Mouse (Mus musculus): ENCODE measurements at regions not wholly inside any gene's neighbourhood (a gene's known extent, or its start where the extent isn't known, plus 50 kb on each side); places are given as distances from the start of the nearest gene placed in this dataset.

DNA sequence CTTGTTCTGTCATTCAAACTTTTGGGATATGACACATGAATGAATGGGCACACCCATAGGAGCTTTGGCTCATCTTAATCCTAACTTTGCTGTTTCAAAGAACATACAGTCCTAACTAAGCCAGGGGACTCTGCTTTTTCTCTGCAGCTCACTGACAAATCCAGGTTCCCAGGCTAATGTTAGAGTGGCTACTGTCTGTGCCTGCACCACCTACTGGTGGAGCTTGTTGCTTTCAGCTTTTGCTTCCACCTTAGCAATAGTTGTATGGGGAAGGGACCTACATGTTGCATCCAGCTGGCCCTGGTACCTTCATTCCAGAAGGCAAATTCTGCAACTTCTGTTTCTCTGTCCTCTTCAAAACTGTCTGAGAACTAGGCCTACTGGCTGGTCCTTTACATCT is 566.8 kb upstream of the Castor2 start:
- DNase-seq (ENCODE audit: low read depth), result no peak

- no peak for DNase-seq (ENCODE audit: low read depth)
Measured at GRCm38 (mm10) chr5:133505661-133506060, 593.9 kb upstream of the Castor2 start.

GRCm38 (mm10) chr5:133487806-133488290 is 611.7 kb upstream of the Castor2 start:
- no peak for DNase-seq (ENCODE audit: low read depth)

DNA sequence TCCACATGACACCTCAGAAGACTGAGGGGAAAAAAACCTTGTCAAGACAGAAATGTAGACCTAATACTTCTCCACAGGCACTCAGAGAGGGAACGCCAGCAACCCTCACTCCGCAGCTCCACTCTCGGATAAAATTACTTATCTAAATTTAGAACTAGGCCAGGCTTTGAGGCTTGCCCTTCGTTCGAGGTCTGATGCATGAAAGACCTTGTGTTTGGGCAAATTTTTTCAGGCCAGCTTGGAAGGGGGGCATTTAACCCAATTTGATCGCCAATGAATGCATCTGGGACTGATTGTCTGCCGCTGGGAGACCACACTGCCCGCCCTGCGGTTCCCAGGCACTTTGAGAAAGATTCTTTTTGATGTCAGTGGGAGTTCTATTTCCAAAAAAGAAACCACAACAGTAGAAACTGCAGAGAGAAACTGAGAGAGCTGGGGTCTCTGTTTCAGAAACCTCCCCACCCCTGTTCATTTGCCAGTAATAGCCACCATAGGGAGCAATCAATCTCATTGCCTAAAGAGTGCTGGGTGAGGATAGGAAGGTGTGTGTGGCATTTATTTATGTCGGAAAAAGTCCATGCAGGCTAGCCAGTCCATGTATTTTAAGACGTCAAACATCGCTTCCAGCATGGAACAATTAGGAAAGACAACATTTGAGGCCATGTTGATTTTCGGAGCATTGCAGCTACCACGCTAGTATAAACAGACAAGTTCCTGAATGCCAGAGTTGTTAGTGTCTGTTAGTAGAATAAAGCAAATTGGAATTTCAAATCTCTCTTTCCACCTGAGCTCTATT is 617.0 kb upstream of the Castor2 start:
- DNase-seq (ENCODE audit: low read depth), result no peak

DNA sequence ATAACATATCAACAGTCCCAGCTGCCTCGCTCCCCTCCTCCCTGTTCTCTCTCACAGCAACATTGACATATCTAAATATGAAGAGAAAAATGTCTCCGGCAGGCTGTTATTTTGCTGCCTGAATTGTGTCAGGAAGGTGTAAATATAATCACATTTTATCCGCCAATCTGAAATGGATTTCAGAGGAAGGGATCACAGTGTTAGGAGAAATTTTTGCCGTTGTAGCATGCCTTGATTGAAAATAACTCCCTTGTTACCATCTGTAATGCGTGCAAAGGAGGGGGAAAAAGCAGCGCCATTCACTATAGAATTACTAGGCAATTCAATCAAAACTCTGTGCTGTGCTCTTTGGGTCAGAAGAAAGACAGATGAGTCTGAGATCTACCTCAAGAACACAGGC is 620.3 kb upstream of the Castor2 start:
- DNase-seq (ENCODE audit: low read depth), result no peak

DNA sequence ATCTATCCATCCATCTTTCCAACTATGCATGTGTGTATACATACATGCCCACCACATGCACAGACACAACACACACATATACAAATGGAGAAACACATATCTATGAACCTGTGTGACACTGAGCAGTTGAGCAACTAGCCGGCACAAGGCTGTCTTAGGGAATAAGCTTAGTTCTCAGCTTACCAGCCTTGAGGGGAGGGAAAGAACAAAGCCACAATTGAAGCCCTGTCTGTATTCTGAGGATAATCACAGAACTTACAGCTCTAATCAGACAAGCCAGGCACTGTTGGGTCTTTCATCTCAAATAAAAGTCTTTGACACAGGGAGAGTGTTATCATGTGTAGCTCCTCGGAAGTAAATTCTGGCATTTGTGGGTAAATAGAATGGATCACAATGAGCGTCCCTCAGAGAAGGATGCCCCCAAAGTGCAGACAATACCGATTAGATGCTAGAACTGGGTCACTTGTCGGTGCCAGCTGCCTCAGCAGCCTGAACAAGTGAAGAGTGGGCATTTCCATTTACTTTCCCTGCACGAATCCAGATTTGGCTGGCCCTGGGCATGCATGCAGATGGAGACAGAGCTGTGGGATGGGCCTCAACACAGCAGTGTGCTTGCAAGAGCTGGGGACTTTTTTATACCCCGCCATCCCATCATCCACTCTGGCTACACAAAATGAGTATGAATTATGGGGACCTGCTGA is 646.0 kb upstream of the Castor2 start:
- no peak for DNase-seq (ENCODE audit: low read depth)

DNA sequence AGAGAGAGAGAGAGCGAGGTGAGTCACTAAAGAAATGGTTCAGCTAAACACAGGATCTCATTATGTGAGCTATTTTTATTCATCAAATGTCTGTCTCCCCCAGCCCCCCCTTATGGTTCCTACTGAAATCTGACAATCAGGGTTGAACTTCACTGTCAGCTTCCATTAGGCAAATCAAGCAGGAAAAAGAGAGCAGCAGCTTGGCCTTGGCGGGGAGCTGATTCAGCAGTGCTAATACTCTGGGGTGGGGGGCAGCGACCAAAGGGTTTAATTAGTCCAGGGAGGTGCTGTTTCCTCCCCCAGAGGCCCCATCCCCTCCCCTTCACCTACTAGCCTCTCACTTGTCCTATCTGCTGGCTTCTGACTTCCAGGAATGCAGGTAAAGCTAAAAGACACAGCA is 649.6 kb upstream of the Castor2 start:
- DNase-seq (ENCODE audit: low read depth), result no peak

- no peak for DNase-seq (ENCODE audit: low read depth)
Measured at GRCm38 (mm10) chr5:133400826-133401225, 698.7 kb upstream of the Castor2 start.

- no peak for DNase-seq (ENCODE audit: low read depth)
Measured at GRCm38 (mm10) chr5:133389896-133390295, 709.6 kb upstream of the Castor2 start.

GRCm38 (mm10) chr5:133389023-133389840 is 710.3 kb upstream of the Castor2 start:
- DNase-seq (ENCODE audit: low read depth), result no peak

DNA sequence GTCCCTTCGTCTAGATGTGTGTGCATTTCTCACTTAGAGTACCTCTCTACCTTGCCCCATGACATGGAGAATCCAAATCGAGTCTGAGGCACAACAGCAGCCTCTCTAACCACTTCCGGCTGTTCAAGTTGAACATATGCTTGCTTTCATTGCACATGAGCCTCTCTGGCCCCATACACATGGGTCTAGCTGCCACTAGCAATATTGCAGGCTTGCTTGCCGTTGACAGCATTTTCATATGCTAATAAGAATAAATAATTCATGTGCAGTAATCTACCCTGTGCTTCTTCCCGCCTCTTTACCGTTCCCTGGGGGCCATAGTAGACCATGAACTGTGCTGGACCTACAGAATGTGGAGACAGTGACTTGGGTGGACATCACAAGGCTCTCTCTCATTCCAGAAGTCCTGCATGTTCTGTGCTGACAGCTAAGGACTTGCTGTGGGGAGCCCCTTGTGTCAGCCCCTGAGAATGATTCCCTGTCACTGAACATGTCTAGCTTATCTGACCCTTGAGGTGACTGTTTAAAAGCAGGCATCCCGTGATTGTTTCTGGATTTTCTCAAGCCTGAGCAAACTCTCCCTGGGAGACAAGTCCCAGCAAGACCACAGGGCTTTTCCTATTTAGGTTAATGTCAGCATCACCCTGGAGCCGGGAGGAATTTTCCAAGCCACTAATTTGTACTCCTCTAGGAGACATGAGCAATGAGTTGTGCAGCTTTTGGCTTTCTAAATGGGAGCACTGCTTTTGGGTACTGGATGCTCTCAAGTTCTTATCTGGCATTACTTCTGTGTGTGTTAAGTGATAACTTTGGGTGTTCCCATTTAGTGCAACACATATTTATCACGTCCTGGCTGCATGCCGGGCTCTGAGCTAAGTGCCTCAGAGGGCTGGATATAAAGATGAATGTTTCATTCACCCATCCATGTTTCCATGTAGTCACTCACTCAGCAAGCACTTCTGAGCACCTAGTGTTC is 713.8 kb upstream of the Castor2 start:
- DNase-seq (ENCODE audit: low read depth), result no peak

- no peak for DNase-seq (ENCODE audit: low read depth)
Measured at GRCm38 (mm10) chr5:133365771-133366170, 733.7 kb upstream of the Castor2 start.

GRCm38 (mm10) chr5:133347516-133347915 is 752.0 kb upstream of the Castor2 start:
- no peak for DNase-seq (ENCODE audit: low read depth)

DNA sequence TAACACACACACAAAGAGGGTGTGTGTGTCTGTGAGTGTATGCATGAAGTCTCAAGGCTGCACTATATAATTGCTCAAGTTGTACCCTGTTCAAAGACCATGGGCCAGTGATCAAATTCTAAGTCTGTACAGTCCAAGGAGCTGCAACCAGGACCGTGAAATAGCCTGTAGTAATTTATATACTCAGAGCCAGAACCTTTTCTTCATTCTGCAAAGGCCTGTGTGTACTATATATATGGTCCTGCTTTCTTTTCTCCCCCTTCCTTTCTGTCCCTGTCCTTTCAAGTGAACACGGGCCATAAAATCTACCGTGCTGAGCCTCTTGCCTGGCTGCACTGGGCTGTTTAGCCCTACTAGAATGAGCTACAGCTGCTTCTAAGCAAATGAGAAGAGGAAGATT is 757.5 kb upstream of the Castor2 start:
- no peak for DNase-seq (ENCODE audit: low read depth)

DNA sequence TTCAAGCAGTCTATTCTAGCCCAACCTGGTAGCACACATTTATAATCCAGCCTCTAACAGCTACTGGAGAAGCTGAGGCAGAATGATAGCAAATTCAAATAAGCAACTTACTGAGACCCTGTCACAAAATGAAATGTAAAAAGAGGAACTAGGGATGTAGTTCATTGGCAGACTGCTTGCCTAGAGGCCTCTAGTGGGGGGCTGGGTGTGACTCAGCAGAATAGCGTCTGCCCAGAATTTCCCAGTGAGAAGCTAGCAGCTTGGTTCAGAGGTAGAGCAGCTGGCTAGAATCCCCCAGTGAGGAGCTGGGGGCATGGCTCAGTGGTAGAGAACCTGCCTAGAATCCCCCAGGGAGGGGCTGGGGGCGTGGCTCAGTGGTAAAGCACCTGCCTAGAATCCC is 777.5 kb upstream of the Auts2 start:
- no peak for DNase-seq (ENCODE audit: low read depth)

DNA sequence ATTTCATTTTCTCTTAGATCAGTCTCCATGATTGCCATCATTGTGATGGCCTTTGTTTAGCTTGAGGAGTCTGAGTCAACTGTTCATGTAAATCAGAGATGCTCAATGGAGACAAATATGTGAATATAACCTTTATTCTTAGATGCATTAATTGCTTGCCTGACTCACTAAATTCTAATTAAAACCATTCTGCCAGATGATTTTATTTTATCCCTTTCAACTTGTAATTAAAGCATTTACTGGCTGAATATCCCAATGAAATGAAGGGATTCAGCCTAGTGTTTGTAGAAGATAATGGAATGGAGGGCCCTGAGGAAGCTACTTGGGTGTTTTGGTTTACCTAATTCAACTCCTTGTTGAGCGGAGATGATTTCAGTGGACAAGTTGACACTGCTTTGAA is 777.1 kb upstream of the Auts2 start:
- DNase-seq (ENCODE audit: low read depth), result no peak

GRCm38 (mm10) chr5:133314031-133314430 is 770.9 kb upstream of the Auts2 start:
- DNase-seq (ENCODE audit: low read depth), result no peak

- no peak for DNase-seq (ENCODE audit: low read depth)
Measured at GRCm38 (mm10) chr5:133310979-133311890, 768.1 kb upstream of the Auts2 start.

- no peak for DNase-seq (ENCODE audit: low read depth)
Measured at GRCm38 (mm10) chr5:133267887-133268286, 724.7 kb upstream of the Auts2 start.

DNA sequence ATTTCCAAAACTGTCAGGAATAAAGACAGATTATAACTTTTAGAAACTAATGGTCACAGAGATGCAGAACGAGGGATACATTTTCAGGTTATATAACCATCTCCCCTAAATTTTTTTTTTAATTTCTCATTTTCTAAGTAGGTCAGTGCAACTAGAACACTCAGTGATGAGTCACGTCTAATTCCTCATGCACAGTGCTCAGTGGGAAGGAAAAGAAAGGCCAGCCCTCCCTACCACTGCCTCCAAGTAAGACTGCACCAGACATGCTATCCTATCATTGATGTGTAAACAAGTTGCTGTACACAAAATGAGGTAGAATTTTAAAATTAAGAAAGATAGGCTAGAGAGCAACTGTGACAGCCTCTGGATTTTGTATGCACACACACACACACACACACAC is 724.2 kb upstream of the Auts2 start:
- no peak for DNase-seq (ENCODE audit: low read depth)
